Mouse (Mus musculus) erythroblast, embryonic 14.5 days (primary cell): ENCODE measurements around the gene Smurf1.

ENCODE experiments used
- GATA1 ChIP-seq: IDR thresholded peaks from 2 replicates; pipeline ENCODE4 v1.6.1; 2012; ENCODE audit warnings: low read length, inconsistent platforms, mixed read lengths
- TAL1 ChIP-seq: IDR thresholded peaks from 3 replicates; pipeline ENCODE4 v1.6.1; 2012; ENCODE audit warnings: low read length, inconsistent platforms, mixed read lengths

- TF ChIP-seq TAL1 (no peak), GATA1 (no peak)
Observed at GRCm38 (mm10) chr5:144875892-144876291, 89.8 kb downstream of the Smurf1 start.
